Mouse (Mus musculus): ENCODE measurements around the gene Sult6b2. TPM values are rescaled to one million over a fixed set of nuclear protein-coding genes. Genes with fewer than 3 reads are reported as not detected.

Sult6b2 gene
- polyA plus RNA-seq, 1 experiment, result not detected

GRCm38 (mm10) chr6:142798837-142799236 is 5.5 kb downstream of the Sult6b2 start:
- Histone ChIP-seq H3K4me3 (ENCODE audit: low read depth, low read length) (no peak overlapping the region), H3K9ac (ENCODE audit: low read depth, poor library complexity, severe bottlenecking) (no peak overlapping the region), H3K36me3 (ENCODE audit: control insufficient read depth, insufficient read depth, low read length, poor library complexity, severe bottlenecking) (no peaks in the 10 kb centered on the region), H3K4me1 (ENCODE audit: control insufficient read depth, insufficient read depth, low read length) (no peaks in the 10 kb centered on the region), H3K27me3 (ENCODE audit: control insufficient read depth, insufficient read depth, low read length, poor library complexity, severe bottlenecking) (no peaks in the 10 kb centered on the region), H3K9me3 (replicated peaks; ENCODE audit: control insufficient read depth, insufficient read depth, low read length, poor library complexity, severe bottlenecking) (no peaks in the 10 kb centered on the region), H3K27ac (ENCODE audit: insufficient read depth, low read length) (no peak overlapping the region)
- TF ChIP-seq POLR2A (IDR thresholded peaks at IDR 0.05; ENCODE audit: insufficient read depth, low read length) (no peak), EP300 (IDR thresholded peaks at IDR 0.05; ENCODE audit: insufficient read depth, low read depth, low read length) (no peak), CTCF (IDR thresholded peaks at IDR 0.05; ENCODE audit: low read depth, low read length) (no peak)

- no peaks in the 10 kb centered on the region for H3K36me3 ChIP-seq (ENCODE audit: control insufficient read depth, insufficient read depth, low read length, poor library complexity, severe bottlenecking)
- no peaks in the 10 kb centered on the region for H3K9me3 ChIP-seq (replicated peaks; ENCODE audit: control insufficient read depth, insufficient read depth, low read length, poor library complexity, severe bottlenecking)
- no peak overlapping the region for H3K9ac ChIP-seq (ENCODE audit: low read depth, poor library complexity, severe bottlenecking)
- no peaks in the 10 kb centered on the region for H3K27me3 ChIP-seq (ENCODE audit: control insufficient read depth, insufficient read depth, low read length, poor library complexity, severe bottlenecking)
- no peak overlapping the region for H3K27ac ChIP-seq (ENCODE audit: insufficient read depth, low read length)
- no peaks in the 10 kb centered on the region for H3K4me1 ChIP-seq (ENCODE audit: control insufficient read depth, insufficient read depth, low read length)
- no peak overlapping the region for H3K4me3 ChIP-seq (ENCODE audit: low read depth, low read length)
- no peak for TF ChIP-seq CTCF (IDR thresholded peaks at IDR 0.05; ENCODE audit: low read depth, low read length)
- TF ChIP-seq EP300 (IDR thresholded peaks at IDR 0.05; ENCODE audit: insufficient read depth, low read depth, low read length), result no peak
- TF ChIP-seq POLR2A (IDR thresholded peaks at IDR 0.05; ENCODE audit: insufficient read depth, low read length), result no peak
Measured at GRCm38 (mm10) chr6:142797996-142798395, 6.3 kb downstream of the Sult6b2 start.

GRCm38 (mm10) chr6:142795655-142796441 is 8.5 kb downstream of the Sult6b2 start:
- Histone ChIP-seq H3K27ac (ENCODE audit: insufficient read depth, low read length) (no peak overlapping the region), H3K9ac (ENCODE audit: low read depth, poor library complexity, severe bottlenecking) (no peak overlapping the region), H3K4me1 (ENCODE audit: control insufficient read depth, insufficient read depth, low read length) (no peaks in the 10 kb centered on the region), H3K36me3 (ENCODE audit: control insufficient read depth, insufficient read depth, low read length, poor library complexity, severe bottlenecking) (no peaks in the 10 kb centered on the region), H3K4me3 (ENCODE audit: low read depth, low read length) (no peak overlapping the region), H3K27me3 (ENCODE audit: control insufficient read depth, insufficient read depth, low read length, poor library complexity, severe bottlenecking) (no peaks in the 10 kb centered on the region), H3K9me3 (replicated peaks; ENCODE audit: control insufficient read depth, insufficient read depth, low read length, poor library complexity, severe bottlenecking) (no peaks in the 10 kb centered on the region)
- TF ChIP-seq POLR2A (IDR thresholded peaks at IDR 0.05; ENCODE audit: insufficient read depth, low read length) (no peak), CTCF (IDR thresholded peaks at IDR 0.05; ENCODE audit: low read depth, low read length) (no peak), EP300 (IDR thresholded peaks at IDR 0.05; ENCODE audit: insufficient read depth, low read depth, low read length) (no peak)

- no peak overlapping the region for H3K27ac ChIP-seq (ENCODE audit: insufficient read depth, low read length)
- H3K4me3 ChIP-seq (ENCODE audit: low read depth, low read length), result no peak overlapping the region
- no peak for TF ChIP-seq CTCF (IDR thresholded peaks at IDR 0.05; ENCODE audit: low read depth, low read length)
- TF ChIP-seq POLR2A (IDR thresholded peaks at IDR 0.05; ENCODE audit: insufficient read depth, low read length), result no peak
- TF ChIP-seq EP300 (IDR thresholded peaks at IDR 0.05; ENCODE audit: insufficient read depth, low read depth, low read length), result no peak
- no peaks in the 10 kb centered on the region for H3K4me1 ChIP-seq (ENCODE audit: control insufficient read depth, insufficient read depth, low read length)
- H3K36me3 ChIP-seq (ENCODE audit: control insufficient read depth, insufficient read depth, low read length, poor library complexity, severe bottlenecking), result no peaks in the 10 kb centered on the region
- H3K9me3 ChIP-seq (replicated peaks; ENCODE audit: control insufficient read depth, insufficient read depth, low read length, poor library complexity, severe bottlenecking), result no peaks in the 10 kb centered on the region
- no peaks in the 10 kb centered on the region for H3K27me3 ChIP-seq (ENCODE audit: control insufficient read depth, insufficient read depth, low read length, poor library complexity, severe bottlenecking)
- H3K9ac ChIP-seq (ENCODE audit: low read depth, poor library complexity, severe bottlenecking), result no peak overlapping the region
Measured at GRCm38 (mm10) chr6:142795087-142795486, 9.2 kb downstream of the Sult6b2 start.

- Histone ChIP-seq H3K36me3 (ENCODE audit: control insufficient read depth, insufficient read depth, low read length, poor library complexity, severe bottlenecking) (no peaks in the 10 kb centered on the region), H3K9ac (ENCODE audit: low read depth, poor library complexity, severe bottlenecking) (no peak overlapping the region), H3K9me3 (replicated peaks; ENCODE audit: control insufficient read depth, insufficient read depth, low read length, poor library complexity, severe bottlenecking) (no peaks in the 10 kb centered on the region), H3K27ac (ENCODE audit: insufficient read depth, low read length) (no peak overlapping the region), H3K4me3 (ENCODE audit: low read depth, low read length) (no peak overlapping the region), H3K4me1 (ENCODE audit: control insufficient read depth, insufficient read depth, low read length) (peaks cover 1% of the 10 kb centered on the region), H3K27me3 (ENCODE audit: control insufficient read depth, insufficient read depth, low read length, poor library complexity, severe bottlenecking) (no peaks in the 10 kb centered on the region)
- TF ChIP-seq POLR2A (IDR thresholded peaks at IDR 0.05; ENCODE audit: insufficient read depth, low read length) (no peak), EP300 (IDR thresholded peaks at IDR 0.05; ENCODE audit: insufficient read depth, low read depth, low read length) (no peak), CTCF (IDR thresholded peaks at IDR 0.05; ENCODE audit: low read depth, low read length) (no peak)
Measured at GRCm38 (mm10) chr6:142793468-142793867, 10.8 kb downstream of the Sult6b2 start.

- Histone ChIP-seq H3K27me3 (ENCODE audit: control insufficient read depth, insufficient read depth, low read length, poor library complexity, severe bottlenecking) (no peaks in the 10 kb centered on the region), H3K9me3 (replicated peaks; ENCODE audit: control insufficient read depth, insufficient read depth, low read length, poor library complexity, severe bottlenecking) (no peaks in the 10 kb centered on the region), H3K36me3 (ENCODE audit: control insufficient read depth, insufficient read depth, low read length, poor library complexity, severe bottlenecking) (no peaks in the 10 kb centered on the region), H3K9ac (ENCODE audit: low read depth, poor library complexity, severe bottlenecking) (no peak overlapping the region), H3K4me1 (ENCODE audit: control insufficient read depth, insufficient read depth, low read length) (peaks cover 1% of the 10 kb centered on the region), H3K4me3 (ENCODE audit: low read depth, low read length) (no peak overlapping the region), H3K27ac (ENCODE audit: insufficient read depth, low read length) (no peak overlapping the region)
- TF ChIP-seq EP300 (IDR thresholded peaks at IDR 0.05; ENCODE audit: insufficient read depth, low read depth, low read length) (no peak), POLR2A (IDR thresholded peaks at IDR 0.05; ENCODE audit: insufficient read depth, low read length) (no peak), CTCF (IDR thresholded peaks at IDR 0.05; ENCODE audit: low read depth, low read length) (no peak)
Measured at GRCm38 (mm10) chr6:142792241-142792968, 11.9 kb downstream of the Sult6b2 start.
